Mouse (Mus musculus) C2C12 (cell line): ENCODE data around the gene Slc2a4.

Experiments used
- CEBPB ChIP-seq: IDR thresholded peaks from one replicate; pipeline ENCODE4 v1.6.1; 2011; ENCODE audit warnings: low read depth, mild to moderate bottlenecking, control low read depth, moderate library complexity
- CTCF ChIP-seq: IDR thresholded peaks from one replicate; pipeline ENCODE4 v1.5.1; 2011; ENCODE audit not compliant: control insufficient read depth, insufficient read depth, insufficient read length
- FOSL1 ChIP-seq: IDR thresholded peaks from one replicate; pipeline ENCODE4 v1.8.0; 2011; ENCODE audit warnings: mild to moderate bottlenecking, low read length; ENCODE audit not compliant: poor library complexity, insufficient read depth, severe bottlenecking
- MAX ChIP-seq: IDR thresholded peaks from one replicate; pipeline ENCODE4 v1.6.1; 2011; ENCODE audit warnings: mild to moderate bottlenecking, control low read depth
- USF1 ChIP-seq: IDR thresholded peaks from one replicate; pipeline ENCODE4 v1.6.1; 2011; ENCODE audit warnings: low read depth, mild to moderate bottlenecking, control low read depth, moderate library complexity

DNA sequence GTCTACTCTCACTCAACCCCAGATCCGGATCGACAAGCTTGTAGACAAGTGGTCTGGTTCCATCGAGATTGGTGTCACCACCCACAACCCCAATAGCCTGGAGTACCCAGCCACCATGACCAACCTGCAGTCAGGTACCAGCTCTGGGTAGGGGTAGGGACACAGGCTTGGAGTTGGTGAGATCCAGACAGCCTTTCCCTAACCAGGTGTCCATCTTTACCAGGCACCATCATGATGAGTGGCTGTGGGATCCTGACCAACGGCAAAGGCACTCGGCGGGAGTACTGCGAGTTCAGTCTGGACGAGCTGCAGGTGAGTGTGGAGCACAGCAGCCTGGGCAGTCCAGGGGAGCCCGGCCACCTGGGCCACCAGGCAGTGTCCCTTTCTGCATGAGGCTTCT, 43.7 kb downstream of the Slc2a4 start:
- TF ChIP-seq MAX: no peak
- no peak for TF ChIP-seq CTCF
- TF ChIP-seq CEBPB: no peak
- TF ChIP-seq USF1: no peak
- no peak for TF ChIP-seq FOSL1
